Mouse (Mus musculus) left cerebral cortex, adult 2 months (tissue): ENCODE data around the gene 6330409D20Rik. TPM values are rescaled to one million over a fixed set of nuclear protein-coding genes. Genes with fewer than 3 reads are reported as not detected.

ENCODE experiments used
- DNase-seq, 2 experiments: peaks; one replicate each; pipeline ENCODE4 v3.0.0; 2021 to 2022; ENCODE audit warnings: low spot score in 2 of 2, mixed read lengths in 1 of 2; ENCODE audit errors: extremely low spot score in 1 of 2
- H3K27ac ChIP-seq: fragments of 200-600 bp; 2 replicates; pipeline ENCODE4 v1.8.1; 2022
- H3K4me3 ChIP-seq: fragments of 200-600 bp; 2 replicates; pipeline ENCODE4 v1.8.1; 2022
- CTCF ChIP-seq: fragments of 200-600 bp; IDR thresholded peaks from 2 replicates; pipeline ENCODE4 v1.8.1; 2022; ENCODE audit warnings: antibody characterized with exemption, mild to moderate bottlenecking, moderate library complexity
- intact Hi-C: fragments of 180-260 bp; cut with DNase I; formaldehyde crosslinking; loops from one replicate; pipeline ENCODE4 v1.15.1; 2025
- long read RNA-seq, 2 experiments: library from polyadenylated mRNA; stranded (forward); transcript quantifications; one replicate each; pipeline ENCODE4 v2.0.0; 2021; ENCODE audit warnings: borderline mapping rate in 2 of 2
- total RNA-seq, 2 experiments: library from RNA; stranded (reverse); gene quantifications; 2 replicates each; pipeline ENCODE4 v1.2.3; 2021

6330409D20Rik gene
- total RNA-seq: 1 to 10 TPM; 1.6 to 2.2 TPM
- long read RNA-seq, experiment 1, partial matches to known transcripts: 0 of 1 reads
- long read RNA-seq, experiment 1, other reads (novel, unspliced or antisense): 1 of 1 reads
- long read RNA-seq, experiment 2, partial matches to known transcripts: 1 of 3 reads
- long read RNA-seq, experiment 2, other reads (novel, unspliced or antisense): 0 of 3 reads

DNA sequence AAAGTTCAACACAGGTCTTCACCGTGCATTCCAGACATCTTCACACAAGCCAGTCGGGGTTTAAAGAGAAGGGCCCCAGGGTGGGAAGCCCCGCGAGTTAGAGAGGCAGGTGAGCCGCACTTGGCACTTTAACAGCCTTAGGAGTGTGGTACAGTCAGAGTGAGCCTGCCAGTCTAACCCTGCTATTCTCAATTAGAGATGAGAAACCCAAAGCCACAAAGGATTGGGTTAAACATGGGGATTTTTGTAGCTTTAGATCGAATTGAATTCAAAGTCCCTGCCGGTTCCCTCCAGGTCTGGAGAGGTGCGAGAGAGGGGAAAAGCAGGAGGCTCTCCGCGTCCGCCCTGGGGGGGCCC lies at the start of gene 6330409D20Rik:
TSS of gene 6330409D20Rik (minus strand) at position 101 of the 357 bp plus-strand sequence.
- intact Hi-C loops: no loop called here
- DNase-seq: no peak
- TF ChIP-seq CTCF: no peak
- H3K4me3 ChIP-seq: peak within 1 kb of the TSS; percentile 87
- peak within 1 kb of the TSS; percentile 97 for H3K27ac ChIP-seq

DNA sequence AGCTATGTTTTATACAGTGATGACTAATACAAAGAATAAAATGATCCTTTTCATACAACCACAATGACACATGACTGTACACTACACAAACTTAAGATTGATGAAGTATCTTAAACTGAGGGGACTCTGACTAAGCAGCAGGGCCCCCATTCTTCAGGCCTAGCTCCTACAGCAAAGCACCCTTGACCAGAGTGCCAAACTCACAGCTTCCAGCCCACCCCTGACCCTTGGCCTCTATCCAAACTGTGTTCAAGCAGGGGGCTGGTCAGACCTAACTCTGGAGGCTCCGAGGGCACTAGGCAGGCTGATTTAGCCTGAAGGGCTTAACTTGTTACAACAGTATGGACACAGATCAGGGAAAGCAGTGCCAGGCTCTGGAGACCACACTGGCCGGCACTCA lies 47.8 kb upstream of the 6330409D20Rik start:
- intact Hi-C loops: no loop called here
- Histone ChIP-seq H3K27ac (no peak overlapping the region; the same call in 1 of the 2 replicates), H3K4me3 (no peak overlapping the region)
- TF ChIP-seq CTCF: no peak
- no peak for DNase-seq

DNA sequence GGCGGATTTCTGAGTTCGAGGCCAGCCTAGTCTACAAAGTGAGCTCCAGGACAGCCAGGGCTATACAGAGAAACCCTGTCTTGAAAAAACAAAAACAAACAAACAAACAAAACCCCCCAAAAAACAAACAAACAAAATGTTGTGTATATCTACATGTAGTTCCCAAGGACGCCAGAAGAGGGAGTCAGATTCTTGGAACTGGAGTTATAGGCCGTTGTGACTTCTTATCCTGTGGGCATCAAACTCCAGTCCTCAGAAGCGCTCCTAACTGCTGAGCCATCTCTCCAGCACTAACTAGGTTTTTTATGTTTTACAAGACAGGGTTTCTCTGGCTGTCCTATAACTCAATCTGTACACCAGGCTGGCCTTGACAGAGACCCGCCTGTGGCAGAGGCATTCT lies 46.4 kb upstream of the 6330409D20Rik start:
- DNase-seq: no peak

DNA sequence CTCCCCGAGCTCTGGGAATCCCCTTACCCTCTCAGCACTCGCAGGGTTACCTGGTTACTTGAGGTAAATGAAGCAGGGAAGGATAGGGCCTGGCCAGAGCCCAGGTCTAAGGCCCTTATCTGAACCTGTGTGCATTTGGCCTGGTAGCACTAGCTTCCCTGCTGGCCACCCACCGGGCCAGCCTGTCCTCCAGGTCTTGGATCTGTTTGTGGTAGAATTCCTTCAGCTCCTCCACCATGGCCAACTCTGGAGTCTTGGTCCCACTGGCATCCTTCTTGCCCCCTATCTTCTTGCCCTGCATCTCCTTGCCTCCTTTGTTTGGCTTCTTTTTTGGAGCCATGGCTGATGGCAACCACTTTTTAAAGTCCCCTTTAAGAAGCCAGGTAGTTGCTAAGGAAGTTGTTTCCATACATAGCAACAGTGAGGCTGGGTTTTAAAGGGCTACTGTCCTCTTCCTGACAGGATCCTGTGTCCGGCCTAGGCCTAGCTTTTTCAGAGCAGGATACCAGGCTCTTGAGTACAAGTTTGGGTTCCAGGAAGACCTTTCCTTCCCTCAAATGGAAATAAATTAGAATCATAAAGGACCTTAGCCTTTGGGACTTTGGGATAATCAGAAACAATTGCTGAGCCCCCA lies 43.3 kb upstream of the 6330409D20Rik start, which contains the start of gene Cfap157:
TSS of gene Cfap157 (minus strand) at position 381 of the 634 bp plus-strand sequence.
- intact Hi-C loops: no loop called here
- no peak for DNase-seq

More for the DNA sequence above, 46.4 kb upstream of the 6330409D20Rik start:
- no peak overlapping the region for H3K27ac ChIP-seq
- H3K4me3 ChIP-seq: no peak overlapping the region
- intact Hi-C loops: no loop called here
- TF ChIP-seq CTCF: peak; percentile 64

DNA sequence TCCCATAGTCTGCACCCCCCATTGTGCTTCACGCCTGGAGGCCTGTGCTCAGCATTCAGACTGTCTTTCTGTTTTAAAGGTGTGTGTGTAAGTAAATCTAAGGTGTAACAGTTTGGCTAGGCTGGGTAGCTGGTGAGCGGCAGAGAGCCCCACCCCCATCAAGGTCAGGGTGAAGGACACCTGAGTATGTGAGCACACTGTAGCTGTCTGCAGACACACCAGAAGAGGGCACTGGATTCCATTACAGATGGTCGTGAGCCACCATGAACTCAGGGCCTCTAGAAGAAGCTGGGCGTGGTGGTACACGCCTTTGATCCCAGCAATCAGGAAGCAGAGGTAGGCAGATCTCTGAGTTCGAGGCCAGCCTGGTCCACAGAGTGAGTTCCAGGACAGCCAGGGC lies 40.9 kb upstream of the 6330409D20Rik start:
- H3K4me3 ChIP-seq: no peak overlapping the region
- H3K27ac ChIP-seq: no peak overlapping the region
- no peak for DNase-seq
- no peak for TF ChIP-seq CTCF
- intact Hi-C loops: no loop called here

More for the DNA sequence above, 43.3 kb upstream of the 6330409D20Rik start, which contains the start of gene Cfap157:
- Histone ChIP-seq H3K4me3 (no peak within 1 kb of the TSS), H3K27ac (no peak within 1 kb of the TSS)
- TF ChIP-seq CTCF: no peak

DNA sequence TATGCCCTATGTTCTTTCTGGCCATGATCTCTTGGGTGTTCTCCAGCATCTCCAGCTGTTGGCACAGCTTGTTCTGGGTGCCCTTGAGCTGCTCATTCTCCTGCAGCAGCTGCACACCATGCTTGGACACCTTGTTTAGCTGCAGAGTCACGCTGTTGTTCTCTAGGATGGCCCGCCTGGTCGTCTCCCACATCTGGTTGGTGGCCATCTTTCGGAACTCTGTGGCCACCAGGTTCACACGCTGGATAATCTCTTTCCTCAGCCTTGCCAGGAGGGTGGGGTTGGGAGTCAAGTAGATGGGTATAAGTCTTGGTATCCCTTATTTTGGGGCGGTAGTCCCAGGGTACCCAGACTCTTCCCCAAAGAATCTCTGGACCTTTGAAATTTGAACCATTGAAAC lies 38.9 kb upstream of the 6330409D20Rik start:
- TF ChIP-seq CTCF: no peak
- intact Hi-C loops: loop anchor here (1.0 to 5.0 kb wide), 3 partner anchors 78 to 148 kb away; no protein-coding TSS in a partner anchor
- Histone ChIP-seq H3K4me3 (no peak overlapping the region), H3K27ac (no peak overlapping the region)
- no peak for DNase-seq

DNA sequence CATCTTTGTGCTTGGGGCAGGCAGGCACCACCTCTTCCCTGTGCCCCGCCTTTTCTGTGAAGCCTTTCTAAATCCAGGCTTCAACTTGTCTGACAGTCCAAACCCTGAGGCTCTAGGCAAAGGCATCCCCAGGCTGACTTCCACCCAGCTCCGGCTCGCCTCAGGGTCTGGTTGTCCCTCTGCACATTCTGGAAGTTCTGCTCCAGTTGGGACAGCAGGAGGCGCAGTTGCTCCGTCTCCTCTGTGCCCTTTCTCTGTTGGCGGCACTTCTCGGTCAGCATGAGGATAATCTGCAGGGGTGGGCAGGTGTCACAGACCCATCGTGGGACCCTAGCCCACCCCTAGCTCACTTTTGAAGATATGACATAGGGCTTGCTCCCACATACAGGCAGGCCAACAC lies 38.3 kb upstream of the 6330409D20Rik start:
- DNase-seq: peak; percentile 60 to 67

DNA sequence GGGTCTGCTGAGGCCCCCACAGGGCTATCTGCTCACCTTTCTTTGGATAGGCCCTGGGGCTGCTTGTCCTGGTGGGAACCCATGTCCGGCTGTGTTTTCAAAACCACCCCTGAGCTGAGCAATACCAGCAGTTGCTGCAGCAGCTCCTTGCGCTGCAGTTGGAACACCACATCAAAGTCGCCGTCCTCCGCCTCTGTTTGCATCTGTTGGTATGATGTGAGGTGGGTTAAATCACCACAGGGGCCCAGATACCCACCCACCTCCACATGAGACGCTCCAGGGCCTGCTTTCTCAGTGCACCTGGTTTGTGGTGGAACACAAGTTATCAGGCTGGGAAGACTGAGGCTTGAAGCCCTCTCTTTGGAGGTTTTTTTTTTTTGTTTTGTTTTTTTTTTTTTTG lies 37.3 kb upstream of the 6330409D20Rik start:
- no peak for TF ChIP-seq CTCF
- no peak overlapping the region for H3K4me3 ChIP-seq
- no peak for DNase-seq
- intact Hi-C loops: loop anchor here (5.0 kb wide), 2 partner anchors 134 to 149 kb away; no protein-coding TSS in a partner anchor
- no peak overlapping the region for H3K27ac ChIP-seq

More for the DNA sequence above, 38.3 kb upstream of the 6330409D20Rik start:
- Histone ChIP-seq H3K27ac (no peak overlapping the region), H3K4me3 (no peak overlapping the region)
- peak; percentile 80 for TF ChIP-seq CTCF
- intact Hi-C loops: loop anchor here (1.0 to 5.0 kb wide), 3 partner anchors 78 to 148 kb away; no protein-coding TSS in a partner anchor

DNA sequence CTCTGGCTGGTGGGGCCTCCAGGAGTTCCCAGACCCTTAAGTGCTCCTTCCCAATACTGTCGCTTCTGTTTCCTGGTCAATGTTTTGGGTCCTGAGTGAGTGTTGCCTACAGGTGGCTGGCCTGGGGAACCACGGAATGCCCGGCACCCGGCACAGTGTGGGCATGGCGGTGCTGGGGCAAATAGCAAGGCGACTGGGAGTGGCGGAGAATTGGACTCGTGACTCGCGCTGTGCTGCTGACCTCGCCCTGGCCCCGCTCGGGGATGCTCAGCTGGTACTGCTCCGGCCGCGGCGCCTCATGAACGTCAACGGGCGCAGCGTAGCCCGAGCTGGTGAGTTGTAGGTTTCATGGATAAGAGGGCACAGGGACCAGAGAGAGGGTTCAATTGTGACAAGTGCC lies 35.4 kb upstream of the 6330409D20Rik start:
- no peak for TF ChIP-seq CTCF
- intact Hi-C loops: loop anchor here (5.0 kb wide), 2 partner anchors 136 to 151 kb away; no protein-coding TSS in a partner anchor
- Histone ChIP-seq H3K27ac (no peak overlapping the region; the same call in 1 of the 2 replicates), H3K4me3 (peak overlapping the region; percentile 84)
- DNase-seq: no peak

DNA sequence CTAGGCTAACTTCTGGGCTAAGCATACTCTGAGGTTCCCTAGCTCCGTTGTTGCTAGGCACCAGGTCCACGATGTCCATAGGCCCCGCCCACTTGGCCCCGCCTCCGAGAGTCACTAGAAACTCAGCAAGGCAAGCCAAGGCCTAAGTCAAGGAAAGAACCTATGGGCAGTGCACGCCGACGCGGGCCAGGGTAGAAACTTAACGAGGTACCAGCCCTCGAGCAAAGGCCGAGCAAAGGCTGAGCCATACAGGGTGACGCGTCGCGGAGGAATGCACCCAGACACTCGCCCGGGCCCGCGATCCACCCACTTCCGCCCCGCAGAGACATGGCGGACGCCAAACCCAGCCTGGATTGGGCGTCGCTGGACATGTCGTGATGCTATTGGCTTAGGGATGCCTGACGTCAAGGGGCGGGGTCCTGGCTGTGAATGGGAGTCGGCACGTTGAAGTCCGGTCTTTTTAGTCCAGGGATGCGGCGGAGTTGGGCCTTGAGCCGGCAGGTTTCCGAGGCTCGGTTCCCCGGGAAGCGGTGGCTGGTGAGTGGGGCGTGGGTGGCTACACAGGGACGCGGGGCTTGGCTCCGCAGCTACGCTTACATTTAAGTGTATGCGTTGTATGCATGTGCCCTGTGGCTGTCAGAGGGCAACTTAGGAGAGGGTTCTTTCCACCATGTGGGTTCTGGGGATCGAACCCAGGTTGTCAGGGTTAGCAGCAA lies 34.7 kb upstream of the 6330409D20Rik start, which contains the start of the genes Ttc16 and Ptrh1:
TSS of gene Ttc16 (minus strand) at position 275 of the 716 bp plus-strand sequence.
TSS of gene Ptrh1 (plus strand) at position 428 of the 716 bp plus-strand sequence.
- peak; percentile 95 to 96 for DNase-seq
- Histone ChIP-seq H3K4me3 (peak within 1 kb of the TSS; percentile 84), H3K27ac (peak within 1 kb of the TSS; percentile 90)
- TF ChIP-seq CTCF: no peak
- intact Hi-C loops: loop anchor here (5.0 kb wide), 2 partner anchors 137 to 152 kb away; no protein-coding TSS in a partner anchor

DNA sequence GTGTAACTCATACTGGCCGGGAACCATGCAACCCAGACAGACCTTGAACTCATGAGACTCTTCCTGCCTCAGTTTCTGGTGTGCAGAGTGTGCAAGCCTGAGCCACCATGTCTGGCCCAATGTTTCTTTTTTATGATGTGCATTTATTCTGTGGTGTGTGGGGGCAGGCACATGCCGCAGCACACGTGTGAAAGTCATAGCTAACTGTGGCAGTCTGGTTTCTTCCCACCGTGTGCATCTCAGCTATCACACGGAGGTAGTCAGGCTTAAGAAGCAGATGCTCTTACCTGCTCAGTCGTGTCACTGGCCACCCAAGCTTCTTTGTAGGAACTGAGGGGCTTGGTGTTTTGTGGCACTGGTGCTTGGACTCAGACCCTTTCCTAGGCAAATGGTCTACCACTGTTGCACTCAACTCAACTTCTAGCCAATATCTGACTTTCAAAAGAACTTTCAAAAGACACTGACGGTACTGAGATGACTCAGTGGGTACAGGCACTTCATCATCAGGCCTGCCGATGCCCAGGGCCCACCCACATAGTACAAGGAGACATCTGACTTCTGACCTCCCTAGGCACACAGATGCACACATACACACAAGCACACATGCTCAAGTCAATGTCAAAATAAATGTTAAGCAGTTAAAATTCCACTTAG lies 31.9 kb upstream of the 6330409D20Rik start:
- DNase-seq: no peak
- Histone ChIP-seq H3K4me3 (no peak overlapping the region), H3K27ac (no peak overlapping the region)
- TF ChIP-seq CTCF: no peak
- intact Hi-C loops: no loop called here
